Mouse (Mus musculus): ENCODE measurements around the gene Auts2. TPM values are rescaled to one million over a fixed set of nuclear protein-coding genes. Genes with fewer than 3 reads are reported as not detected.

The Auts2 gene
- polyA plus RNA-seq, 1 experiment from 2014 or later: 34.5 TPM

GRCm38 (mm10) chr5:131490811-131491210 lies 1052.3 kb downstream of the Auts2 start:
- Histone ChIP-seq H3K36me3 (ENCODE audit: control insufficient read depth, insufficient read depth, low read length) (peaks cover 7% of the 10 kb centered on the region; the same call in 1 of the 2 replicates), H3K27me3 (replicated peaks; ENCODE audit: control insufficient read depth, insufficient read depth, low read length) (no peaks in the 10 kb centered on the region), H3K4me2 (ENCODE audit: low read length) (no peak overlapping the region), H3K9ac (ENCODE audit: low read length) (no peak overlapping the region), H3K9me3 (replicated peaks; ENCODE audit: control insufficient read depth, low read length) (no peaks in the 10 kb centered on the region), H3K4me1 (ENCODE audit: control insufficient read depth, insufficient read depth, low read length) (no peaks in the 10 kb centered on the region), H3K27ac (ENCODE audit: low read depth, low read length) (no peak overlapping the region), H3K4me3 (ENCODE audit: low read depth, low read length) (no peak overlapping the region)
- no peak for DNase-seq (ENCODE audit: low spot score)
- ATAC-seq: no peak
- 70% methylated on average over 2 of the region's 2 CpGs for WGBS

DNA sequence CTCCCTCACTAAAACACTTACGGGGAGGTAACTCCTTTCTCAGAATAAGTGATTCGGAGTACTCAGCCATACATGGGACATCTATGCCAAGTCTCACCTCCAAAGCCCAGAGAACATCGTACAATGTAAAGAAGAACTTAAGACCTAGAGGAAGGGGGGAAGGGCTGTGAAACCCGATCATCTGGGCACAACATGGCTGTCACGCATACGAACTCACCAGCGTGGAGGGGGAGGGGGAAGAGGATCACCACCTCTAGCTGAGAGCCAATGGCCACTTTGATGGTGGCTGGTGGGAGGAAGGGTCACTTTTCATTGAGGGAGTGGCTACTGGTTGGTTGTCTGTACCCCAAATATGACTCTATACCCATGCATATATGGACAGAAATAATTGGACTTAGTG lies 1053.3 kb downstream of the Auts2 start:
- H3K27me3 ChIP-seq (replicated peaks; ENCODE audit: control insufficient read depth, insufficient read depth, low read length): no peaks in the 10 kb centered on the region

GRCm38 (mm10) chr5:131486527-131486926 lies 1056.6 kb downstream of the Auts2 start:
- H3K4me3 ChIP-seq (ENCODE audit: low read depth, low read length): no peak overlapping the region
- H3K4me1 ChIP-seq (ENCODE audit: control insufficient read depth, insufficient read depth, low read length): peaks cover 5% of the 10 kb centered on the region; the same call in 1 of the 2 replicates
- H3K9me3 ChIP-seq (replicated peaks; ENCODE audit: control insufficient read depth, low read length): no peaks in the 10 kb centered on the region
- 87% methylated on average over 4 of the region's 4 CpGs for WGBS
- H3K27ac ChIP-seq (ENCODE audit: low read depth, low read length): no peak overlapping the region
- no peak overlapping the region for H3K9ac ChIP-seq (ENCODE audit: low read length)
- no peak for ATAC-seq
- H3K36me3 ChIP-seq (ENCODE audit: control insufficient read depth, insufficient read depth, low read length): no peaks in the 10 kb centered on the region
- no peak overlapping the region for H3K4me2 ChIP-seq (ENCODE audit: low read length)
- no peaks in the 10 kb centered on the region for H3K27me3 ChIP-seq (replicated peaks; ENCODE audit: control insufficient read depth, insufficient read depth, low read length)
- DNase-seq (ENCODE audit: low spot score): no peak

More for the DNA sequence above, 1053.3 kb downstream of the Auts2 start:
- Histone ChIP-seq H3K4me2 (ENCODE audit: low read length) (no peak overlapping the region), H3K36me3 (ENCODE audit: control insufficient read depth, insufficient read depth, low read length) (peaks cover 7% of the 10 kb centered on the region; the same call in 1 of the 2 replicates), H3K4me1 (ENCODE audit: control insufficient read depth, insufficient read depth, low read length) (no peaks in the 10 kb centered on the region), H3K9ac (ENCODE audit: low read length) (no peak overlapping the region), H3K27ac (ENCODE audit: low read depth, low read length) (no peak overlapping the region), H3K4me3 (ENCODE audit: low read depth, low read length) (no peak overlapping the region), H3K9me3 (replicated peaks; ENCODE audit: control insufficient read depth, low read length) (no peaks in the 10 kb centered on the region)
- DNase-seq (ENCODE audit: low spot score) (no peak), ATAC-seq (no peak)
- 95% methylated on average over 7 of the region's 7 CpGs for WGBS

GRCm38 (mm10) chr5:131475278-131475677 lies 1067.9 kb downstream of the Auts2 start:
- Histone ChIP-seq H3K27ac (ENCODE audit: low read depth, low read length) (no peak overlapping the region), H3K27me3 (replicated peaks; ENCODE audit: control insufficient read depth, insufficient read depth, low read length) (no peaks in the 10 kb centered on the region), H3K4me1 (ENCODE audit: control insufficient read depth, insufficient read depth, low read length) (no peaks in the 10 kb centered on the region), H3K4me2 (ENCODE audit: low read length) (no peak overlapping the region), H3K9ac (ENCODE audit: low read length) (no peak overlapping the region), H3K4me3 (ENCODE audit: low read depth, low read length) (no peak overlapping the region), H3K9me3 (replicated peaks; ENCODE audit: control insufficient read depth, low read length) (no peaks in the 10 kb centered on the region), H3K36me3 (ENCODE audit: control insufficient read depth, insufficient read depth, low read length) (peaks cover 71% of the 10 kb centered on the region)
- no peak for DNase-seq (ENCODE audit: low spot score)
- ATAC-seq: no peak

DNA sequence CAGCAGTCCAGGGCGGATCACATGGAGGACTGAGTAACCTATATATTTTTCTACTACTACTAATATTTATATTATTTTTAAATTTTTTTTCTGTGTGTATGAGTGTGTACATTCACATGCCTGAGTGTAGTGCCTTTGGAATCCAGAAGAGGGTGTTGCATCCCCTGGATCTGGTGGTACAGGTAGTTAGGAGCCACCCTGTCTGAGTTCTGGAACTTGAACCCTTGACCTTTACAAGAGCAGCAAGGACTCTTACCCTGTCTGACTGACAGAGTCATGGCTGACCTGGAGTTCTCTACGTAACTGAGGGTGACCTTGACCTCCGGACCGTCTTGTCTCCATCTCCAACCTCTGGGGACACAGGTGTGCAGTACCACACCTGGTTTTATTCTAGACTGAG lies 1074.5 kb downstream of the Auts2 start:
- peaks cover 89% of the 10 kb centered on the region for H3K36me3 ChIP-seq (ENCODE audit: control insufficient read depth, insufficient read depth, low read length)
- no peak overlapping the region for H3K9ac ChIP-seq (ENCODE audit: low read length)
- no peaks in the 10 kb centered on the region for H3K9me3 ChIP-seq (replicated peaks; ENCODE audit: control insufficient read depth, low read length)
- H3K4me2 ChIP-seq (ENCODE audit: low read length): no peak overlapping the region
- no peak for ATAC-seq
- H3K4me3 ChIP-seq (ENCODE audit: low read depth, low read length): no peak overlapping the region
- no peak for DNase-seq (ENCODE audit: low spot score)
- WGBS: 96% methylated on average over 4 of the region's 4 CpGs
- no peak overlapping the region for H3K27ac ChIP-seq (ENCODE audit: low read depth, low read length)
- no peaks in the 10 kb centered on the region for H3K27me3 ChIP-seq (replicated peaks; ENCODE audit: control insufficient read depth, insufficient read depth, low read length)
- H3K4me1 ChIP-seq (ENCODE audit: control insufficient read depth, insufficient read depth, low read length): peaks cover 5% of the 10 kb centered on the region

DNA sequence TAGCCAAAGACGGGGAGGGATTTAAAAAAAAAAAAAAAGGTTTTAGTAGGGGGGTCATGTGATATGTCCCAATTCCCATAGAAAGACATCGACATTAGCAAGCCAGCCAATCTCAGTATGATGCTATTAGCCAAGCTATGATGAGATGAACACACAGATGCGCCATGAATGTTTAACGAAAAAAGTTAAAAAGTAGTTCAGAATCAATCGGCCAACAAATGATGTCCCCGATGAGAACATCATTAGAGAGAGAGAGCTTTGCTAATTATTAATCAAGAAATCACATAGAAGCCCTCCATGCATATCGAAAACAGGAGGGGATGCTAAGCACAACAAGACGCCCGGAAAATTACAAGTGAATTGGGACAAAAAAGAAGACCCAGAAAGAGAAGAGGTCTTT lies 1077.0 kb downstream of the Auts2 start:
- DNase-seq (ENCODE audit: low spot score) (no peak), ATAC-seq (no peak)
- no peak overlapping the region for H3K4me2 ChIP-seq (ENCODE audit: low read length)
- no peaks in the 10 kb centered on the region for H3K9me3 ChIP-seq (replicated peaks; ENCODE audit: control insufficient read depth, low read length)
- H3K9ac ChIP-seq (ENCODE audit: low read length): no peak overlapping the region
- 93% methylated on average over 9 of the region's 9 CpGs for WGBS
- H3K36me3 ChIP-seq (ENCODE audit: control insufficient read depth, insufficient read depth, low read length): peaks cover 87% of the 10 kb centered on the region
- H3K27me3 ChIP-seq (replicated peaks; ENCODE audit: control insufficient read depth, insufficient read depth, low read length): no peaks in the 10 kb centered on the region
- no peak overlapping the region for H3K27ac ChIP-seq (ENCODE audit: low read depth, low read length)
- peaks cover 17% of the 10 kb centered on the region for H3K4me1 ChIP-seq (ENCODE audit: control insufficient read depth, insufficient read depth, low read length)
- H3K4me3 ChIP-seq (ENCODE audit: low read depth, low read length): no peak overlapping the region

GRCm38 (mm10) chr5:131463402-131463801 lies 1079.7 kb downstream of the Auts2 start:
- 4% methylated on average over 6 of the region's 6 CpGs for WGBS
- no peak overlapping the region for H3K4me2 ChIP-seq (ENCODE audit: low read length)
- H3K4me3 ChIP-seq (ENCODE audit: low read depth, low read length): no peak overlapping the region
- no peak overlapping the region for H3K9ac ChIP-seq (ENCODE audit: low read length)
- H3K27me3 ChIP-seq (replicated peaks; ENCODE audit: control insufficient read depth, insufficient read depth, low read length): no peaks in the 10 kb centered on the region
- no peaks in the 10 kb centered on the region for H3K9me3 ChIP-seq (replicated peaks; ENCODE audit: control insufficient read depth, low read length)
- peaks cover 84% of the 10 kb centered on the region for H3K36me3 ChIP-seq (ENCODE audit: control insufficient read depth, insufficient read depth, low read length)
- peak; percentile 67 for ATAC-seq
- DNase-seq (ENCODE audit: low spot score): peak; percentile 89
- H3K27ac ChIP-seq (ENCODE audit: low read depth, low read length): peak overlapping the region; percentile 39; the same call in 1 of the 2 replicates
- peaks cover 36% of the 10 kb centered on the region for H3K4me1 ChIP-seq (ENCODE audit: control insufficient read depth, insufficient read depth, low read length)

- peaks cover 90% of the 10 kb centered on the region for H3K36me3 ChIP-seq (ENCODE audit: control insufficient read depth, insufficient read depth, low read length)
- 16% methylated on average over 6 of the region's 6 CpGs for WGBS
- ATAC-seq: peak; percentile 72
Measured at GRCm38 (mm10) chr5:131459951-131460350, 1083.2 kb downstream of the Auts2 start.

GRCm38 (mm10) chr5:131459549-131459948 lies 1083.6 kb downstream of the Auts2 start:
- H3K4me3 ChIP-seq (ENCODE audit: low read depth, low read length): no peak overlapping the region
- no peak overlapping the region for H3K9ac ChIP-seq (ENCODE audit: low read length)
- H3K4me2 ChIP-seq (ENCODE audit: low read length): no peak overlapping the region
- peak overlapping the region; percentile 67; the same call in 1 of the 2 replicates for H3K27ac ChIP-seq (ENCODE audit: low read depth, low read length)
- DNase-seq (ENCODE audit: low spot score) (no peak), ATAC-seq (no peak)
- no peaks in the 10 kb centered on the region for H3K27me3 ChIP-seq (replicated peaks; ENCODE audit: control insufficient read depth, insufficient read depth, low read length)
- WGBS: 54% methylated on average over 2 of the region's 2 CpGs
- no peaks in the 10 kb centered on the region for H3K9me3 ChIP-seq (replicated peaks; ENCODE audit: control insufficient read depth, low read length)
- H3K36me3 ChIP-seq (ENCODE audit: control insufficient read depth, insufficient read depth, low read length): peaks cover 91% of the 10 kb centered on the region
- H3K4me1 ChIP-seq (ENCODE audit: control insufficient read depth, insufficient read depth, low read length): peaks cover 47% of the 10 kb centered on the region

More at GRCm38 (mm10) chr5:131459951-131460350, 1083.2 kb downstream of the Auts2 start:
- H3K27ac ChIP-seq (ENCODE audit: low read depth, low read length): peak overlapping the region; percentile 52; the same call in 1 of the 2 replicates
- H3K9ac ChIP-seq (ENCODE audit: low read length): no peak overlapping the region
- no peaks in the 10 kb centered on the region for H3K9me3 ChIP-seq (replicated peaks; ENCODE audit: control insufficient read depth, low read length)
- H3K4me1 ChIP-seq (ENCODE audit: control insufficient read depth, insufficient read depth, low read length): peaks cover 47% of the 10 kb centered on the region
- DNase-seq (ENCODE audit: low spot score): peak; percentile 92
- no peak overlapping the region for H3K4me3 ChIP-seq (ENCODE audit: low read depth, low read length)
- H3K4me2 ChIP-seq (ENCODE audit: low read length): no peak overlapping the region
- H3K27me3 ChIP-seq (replicated peaks; ENCODE audit: control insufficient read depth, insufficient read depth, low read length): no peaks in the 10 kb centered on the region
